ENCODE assay signal across 8 mouse cellular contexts in the genomic region with DNA sequence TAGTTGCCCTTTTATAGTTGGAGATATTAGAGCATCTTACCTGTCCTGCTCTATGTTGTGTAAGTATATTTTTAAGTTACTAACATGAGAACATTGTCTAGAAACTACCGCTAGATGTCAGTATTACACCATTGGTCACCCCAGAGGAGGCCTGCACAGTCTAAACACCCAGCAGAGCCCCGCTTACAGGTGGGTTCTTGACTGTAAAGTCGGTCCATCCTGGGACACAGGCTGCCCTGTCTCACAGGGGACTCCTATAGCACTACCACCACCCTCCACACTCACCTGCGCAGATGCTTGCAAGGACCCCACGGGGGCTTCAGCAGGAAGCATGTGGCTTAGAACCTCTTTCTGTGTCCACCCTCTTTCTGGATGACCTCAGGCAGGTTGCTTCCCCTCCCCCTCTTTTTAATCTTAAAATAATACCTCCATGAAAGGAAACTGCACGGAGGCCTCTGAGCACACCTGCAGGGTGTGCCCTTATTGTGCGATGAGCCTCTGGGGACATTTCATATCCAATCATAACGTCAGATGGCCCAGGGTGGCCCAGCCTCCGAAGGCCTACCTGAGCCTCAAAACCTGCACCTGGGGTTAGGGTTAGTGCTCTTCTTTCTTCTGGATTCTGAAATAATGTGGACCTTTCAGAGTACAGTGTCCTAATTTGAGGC. TPM values are rescaled to one million over a fixed set of nuclear protein-coding genes. Genes with fewer than 3 reads are reported as not detected.
DNase-seq lines count a peak whose midpoint lies in the region; ATAC-seq lines count a peak whose summit lies in the region.

No protein-coding gene starts in this region.

- H3K4me3 ChIP-seq in forebrain, embryonic 10.5 days = no peak overlapping the region
- H3K4me3 ChIP-seq in hindbrain, embryonic 13.5 days = no peak overlapping the region
- H3K4me3 ChIP-seq in limb, embryonic 13.5 days = no peak overlapping the region
- no peak overlapping the region for H3K4me3 ChIP-seq in midbrain, embryonic 16.5 days (ENCODE audit: low read depth, low read length)

- no peaks in the 10 kb centered on the region for H3K9me3 ChIP-seq in forebrain, embryonic 10.5 days
- no peaks in the 10 kb centered on the region for H3K9me3 ChIP-seq in hindbrain, embryonic 13.5 days
- no peaks in the 10 kb centered on the region for H3K9me3 ChIP-seq in limb, embryonic 13.5 days
- H3K9me3 ChIP-seq in midbrain, embryonic 16.5 days (replicated peaks; ENCODE audit: control insufficient read depth, low read length, poor library complexity, severe bottlenecking) = no peaks in the 10 kb centered on the region

- no peaks in the 10 kb centered on the region for H3K4me1 ChIP-seq in forebrain, embryonic 10.5 days
- no peaks in the 10 kb centered on the region for H3K4me1 ChIP-seq in hindbrain, embryonic 13.5 days (replicated peaks)
- H3K4me1 ChIP-seq in limb, embryonic 13.5 days = no peaks in the 10 kb centered on the region
- no peaks in the 10 kb centered on the region for H3K4me1 ChIP-seq in midbrain, embryonic 16.5 days (ENCODE audit: control insufficient read depth, insufficient read depth, low read length)

- H3K27me3 ChIP-seq in forebrain, embryonic 10.5 days (ENCODE audit: poor library complexity, severe bottlenecking) = no peaks in the 10 kb centered on the region
- H3K27me3 ChIP-seq in hindbrain, embryonic 13.5 days = no peaks in the 10 kb centered on the region
- H3K27me3 ChIP-seq in limb, embryonic 13.5 days = no peaks in the 10 kb centered on the region
- no peaks in the 10 kb centered on the region for H3K27me3 ChIP-seq in midbrain, embryonic 16.5 days (ENCODE audit: control insufficient read depth, insufficient read depth, low read depth, low read length)

- H3K4me2 ChIP-seq in hindbrain, embryonic 13.5 days = no peak overlapping the region
- no peak overlapping the region for H3K4me2 ChIP-seq in limb, embryonic 13.5 days (replicated peaks)
- no peak overlapping the region for H3K4me2 ChIP-seq in midbrain, embryonic 16.5 days (ENCODE audit: low read length)

- H3K36me3 ChIP-seq in forebrain, embryonic 10.5 days (replicated peaks) = peaks cover 76% of the 10 kb centered on the region
- peaks cover 52% of the 10 kb centered on the region for H3K36me3 ChIP-seq in hindbrain, embryonic 13.5 days
- H3K36me3 ChIP-seq in limb, embryonic 13.5 days = peaks cover 57% of the 10 kb centered on the region
- peaks cover 2% of the 10 kb centered on the region; the same call in 1 of the 2 replicates for H3K36me3 ChIP-seq in midbrain, embryonic 16.5 days (ENCODE audit: control insufficient read depth, insufficient read depth, low read length)

- DNase-seq in ovary, postnatal 14 days (ENCODE audit: low spot score) = peak; percentile 22
- DNase-seq in ovary, adult 18-20 months (ENCODE audit: low spot score) = no peak
- DNase-seq in c-Kit-positive CD71-positive TER-119-negative erythroid progenitor cells, embryonic 14.5 days (ENCODE audit: low read depth) = peak; percentile 46
- peak; percentile 32 for DNase-seq in forebrain, embryonic 10.5 days (ENCODE audit: extremely low spot score, low spot score)
- peak; percentile 53 for DNase-seq in thymus, postnatal 14 days

- WGBS in forebrain, embryonic 10.5 days = 73% methylated on average over 9 of the region's 9 CpGs
- 66% methylated on average over 9 of the region's 9 CpGs for WGBS in hindbrain, embryonic 13.5 days
- WGBS in limb, embryonic 13.5 days = 60% methylated on average over 9 of the region's 9 CpGs
- 64% methylated on average over 9 of the region's 9 CpGs for WGBS in midbrain, embryonic 16.5 days

- no peak overlapping the region for H3K27ac ChIP-seq in forebrain, embryonic 10.5 days
- H3K27ac ChIP-seq in hindbrain, embryonic 13.5 days = no peak overlapping the region
- no peak overlapping the region for H3K27ac ChIP-seq in limb, embryonic 13.5 days
- no peak overlapping the region for H3K27ac ChIP-seq in midbrain, embryonic 16.5 days (ENCODE audit: low read length)

- ATAC-seq in hindbrain, embryonic 13.5 days (ENCODE audit: low FRiP score) = peak; percentile 89
- peak; percentile 75 for ATAC-seq in limb, embryonic 13.5 days (ENCODE audit: low FRiP score, low read depth)
- peak; percentile 91 for ATAC-seq in midbrain, embryonic 16.5 days

- no peak overlapping the region for H3K9ac ChIP-seq in hindbrain, embryonic 13.5 days
- H3K9ac ChIP-seq in limb, embryonic 13.5 days = no peak overlapping the region
- H3K9ac ChIP-seq in midbrain, embryonic 16.5 days (ENCODE audit: low read depth, low read length) = no peak overlapping the region

RNA-seq across cellular contexts. Expression of a gene that starts 7.9 kb away (rescaled TPM):
- polyA plus RNA-seq in forebrain, embryonic 10.5 days (2016; fragmentation: Nextera tagmentation; extraction: Ambion mirVana) = 13.5 and 13.6 TPM in 2 replicates
- polyA plus RNA-seq in hindbrain, embryonic 13.5 days (2015; fragmentation: Nextera tagmentation; extraction: Ambion mirVana) = 14.9 and 15.7 TPM in 2 replicates
- 12.8 and 15.2 TPM in 2 replicates for polyA plus RNA-seq in limb, embryonic 13.5 days (2015; fragmentation: Nextera tagmentation; extraction: Ambion mirVana)
- 18.5 and 18.8 TPM in 2 replicates for polyA plus RNA-seq in midbrain, embryonic 16.5 days (2015; fragmentation: Nextera tagmentation; extraction: Ambion mirVana)
